Mouse (Mus musculus) adrenal gland, adult 2 months (tissue): Measurements from ENCODE around the gene D17Wsu92e. TPM values are rescaled to one million over a fixed set of nuclear protein-coding genes. Genes with fewer than 3 reads are reported as not detected.
"Not testable (repeated sequence)": the region's sequence is repeated elsewhere in the genome, so short reads cannot be mapped to it uniquely, and the experiment has no call there.

Source experiments
- DNase-seq: peaks from one replicate; pipeline ENCODE4 v3.0.0; 2021
- long read RNA-seq: library from polyadenylated mRNA; stranded (forward); transcript quantifications from one replicate; pipeline ENCODE4 v2.0.0, GENCODE M21; 2021
- polyA plus RNA-seq: library from polyadenylated mRNA; depleted of rRNA; stranded (reverse); fragments of >200 nt; gene quantifications from 2 replicates; pipeline ENCODE4 v1.2.3, GENCODE M21; 2012; rRNA removed
- total RNA-seq, 2 experiments: library from RNA; stranded (reverse); gene quantifications; 2 replicates each; pipeline ENCODE4 v1.2.3; 2021

The D17Wsu92e gene
- 100 to 1,000 TPM; 159 to 164 TPM for total RNA-seq
- 113 and 145 TPM in 2 replicates for polyA plus RNA-seq
- long read RNA-seq, transcript D17Wsu92e-206 (4 exons, 1,348 nt): minor isoform, 8 of 90 reads
- long read RNA-seq, transcript D17Wsu92e-203 (5 exons, 3,892 nt): major isoform, 27 of 90 reads
- long read RNA-seq, transcript D17Wsu92e-202 (5 exons, 3,573 nt): minor isoform, 14 of 90 reads
- long read RNA-seq, partial matches to known transcripts: 6 of 90 reads
- long read RNA-seq, other reads (novel, unspliced or antisense): 34 of 90 reads

- peak; percentile 98 for DNase-seq
These were observed at the start of gene D17Wsu92e for GRCm38 (mm10) chr17:27820568-27821406. TSS of gene D17Wsu92e (minus strand) at chr17:27820648.

DNA sequence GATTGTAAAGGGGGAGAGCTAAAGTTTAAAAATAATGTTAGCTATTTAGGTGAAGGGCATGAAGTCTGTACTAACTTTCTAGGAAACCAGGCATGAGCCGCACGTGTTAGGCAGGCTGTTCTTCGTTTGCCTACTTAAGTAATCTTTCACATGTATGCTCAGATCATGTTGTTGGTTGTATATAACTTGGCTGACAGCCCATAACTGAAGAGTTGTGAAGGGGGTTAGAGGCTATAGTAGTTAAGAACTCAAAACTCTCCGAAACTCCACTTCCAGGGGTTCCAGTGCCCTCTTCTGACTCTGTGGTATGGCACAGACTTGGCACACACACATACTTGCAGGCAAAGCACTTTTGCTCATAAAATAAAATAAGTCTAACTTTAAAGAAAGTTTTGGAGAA is 46.3 kb upstream of the D17Wsu92e start:
- no peak for DNase-seq

DNA sequence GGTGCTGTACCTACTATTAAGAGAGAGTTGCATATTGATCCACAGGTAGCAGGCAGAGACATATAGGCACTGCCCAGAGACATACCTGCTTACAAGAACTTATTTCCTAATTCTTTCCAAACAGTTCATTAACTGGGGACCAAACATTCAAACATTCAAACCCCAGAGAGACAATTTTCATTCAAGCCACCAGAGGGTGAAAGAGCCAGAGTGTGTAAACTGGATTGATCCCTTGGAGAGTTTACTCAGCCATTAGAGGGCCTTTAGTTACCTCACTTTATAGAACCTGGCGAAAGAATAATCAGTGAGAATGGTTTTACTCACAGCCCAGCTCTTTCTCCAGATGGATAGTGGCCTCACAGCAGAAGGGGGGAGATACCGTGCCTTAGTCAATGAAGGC is 45.0 kb upstream of the D17Wsu92e start:
- DNase-seq: no peak

DNA sequence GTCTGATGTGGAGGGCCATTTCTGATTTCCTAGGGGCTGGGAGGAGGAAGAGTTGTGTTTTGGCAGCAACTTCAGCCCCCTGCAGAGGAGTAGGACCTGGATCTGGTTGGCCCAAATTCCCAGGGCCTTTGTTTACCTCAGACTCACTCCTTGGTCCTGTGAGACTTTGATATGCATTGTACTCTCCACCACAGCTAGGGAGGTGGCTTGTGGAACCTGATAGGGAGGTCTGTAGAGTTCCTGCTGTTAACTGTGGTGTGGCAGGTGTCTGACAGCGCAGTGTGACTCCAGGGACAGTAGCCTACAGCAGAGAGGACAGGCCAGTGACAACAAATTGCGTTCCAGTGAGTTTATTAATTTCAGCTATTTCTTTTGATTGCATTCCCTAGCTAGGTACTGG is 38.7 kb upstream of the D17Wsu92e start:
- DNase-seq: no peak

DNA sequence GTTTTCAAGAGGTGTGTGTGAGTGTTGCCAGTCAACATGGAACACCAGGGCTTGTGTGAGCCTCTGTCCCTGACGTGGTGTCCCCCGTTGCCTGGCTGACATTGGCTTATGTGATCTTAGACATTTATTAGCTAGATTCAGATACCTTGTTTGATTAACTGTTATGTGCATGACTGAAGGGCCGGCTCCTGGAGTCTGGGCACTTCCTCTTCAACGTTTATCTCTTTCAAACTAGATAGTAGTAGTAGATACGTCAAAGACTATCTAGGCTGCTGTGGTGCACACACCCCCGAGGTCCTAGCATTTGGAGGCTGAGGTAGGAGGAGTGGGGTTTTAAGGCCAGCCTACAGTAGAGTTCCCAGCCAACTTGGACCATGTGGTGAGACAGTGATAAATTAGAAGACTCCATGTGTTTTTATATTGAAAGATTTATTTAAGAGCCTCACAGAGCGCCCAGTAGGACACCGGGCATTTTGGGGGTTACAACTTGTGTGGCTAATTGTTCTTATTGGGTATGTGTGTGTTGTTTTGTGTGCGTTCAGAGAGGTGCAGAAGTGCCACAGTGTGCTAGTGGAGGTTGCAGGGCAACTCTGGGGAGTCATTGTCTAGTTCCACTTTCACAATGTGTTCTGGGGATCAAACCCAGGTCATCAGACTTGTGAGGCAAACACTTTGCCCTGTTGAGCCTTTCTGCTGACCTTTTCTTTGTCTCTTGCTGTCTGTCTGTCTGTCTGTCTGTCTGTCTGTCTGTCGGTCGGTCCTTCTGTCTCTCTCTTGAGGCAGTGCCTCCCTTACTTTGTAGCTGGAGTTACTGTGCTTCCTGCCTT is 37.4 kb upstream of the D17Wsu92e start:
- DNase-seq: no peak

GRCm38 (mm10) chr17:27856798-27857648 is 36.6 kb upstream of the D17Wsu92e start:
- DNase-seq: peak; percentile 86

- DNase-seq: peak; percentile 90
These were observed 35.9 kb upstream of the D17Wsu92e start, which contains the start of gene Uhrf1bp1 for GRCm38 (mm10) chr17:27856265-27856797. TSS of gene Uhrf1bp1 (plus strand) at chr17:27856441.

DNA sequence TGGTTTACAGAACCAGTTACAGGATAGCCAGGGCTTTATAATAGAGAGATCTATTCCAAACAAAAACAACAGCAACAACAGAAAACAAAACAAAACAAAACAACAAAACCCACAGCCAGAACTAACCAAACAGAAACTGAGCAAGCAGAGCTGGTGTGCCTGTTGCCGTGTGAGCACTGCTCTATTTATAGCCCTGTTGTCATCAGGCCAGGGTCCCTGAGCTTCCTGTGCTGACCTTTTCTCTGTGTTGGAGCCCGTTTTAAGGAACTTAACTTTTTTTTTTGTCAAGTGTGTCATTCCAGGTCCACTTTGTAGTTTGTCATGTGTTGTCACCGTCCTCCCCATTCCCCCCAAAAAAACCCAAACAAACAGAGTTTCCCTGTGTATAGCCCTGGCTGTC is 30.6 kb upstream of the D17Wsu92e start:
- peak; percentile 76 for DNase-seq

GRCm38 (mm10) chr17:27848351-27848750 is 27.9 kb upstream of the D17Wsu92e start:
- no peak for DNase-seq

- DNase-seq: peak; percentile 97
These were observed 19.2 kb upstream of the D17Wsu92e start for GRCm38 (mm10) chr17:27839469-27840252.

GRCm38 (mm10) chr17:27837850-27838249 is 17.4 kb upstream of the D17Wsu92e start, which contains the start of gene Snrpc:
TSS of gene Snrpc (plus strand) at chr17:27838150.
- DNase-seq: not testable (repeated sequence)

- no peak for DNase-seq
These were observed 10.0 kb upstream of the D17Wsu92e start for GRCm38 (mm10) chr17:27830411-27830810.

- no peak for DNase-seq
These were observed 7.1 kb upstream of the D17Wsu92e start for GRCm38 (mm10) chr17:27827511-27827910.

GRCm38 (mm10) chr17:27826908-27827383 is 6.5 kb upstream of the D17Wsu92e start:
- peak; percentile 74 for DNase-seq

GRCm38 (mm10) chr17:27825984-27826905 is 5.8 kb upstream of the D17Wsu92e start:
- DNase-seq: peak; percentile 90

- no peak for DNase-seq
These were observed 5.1 kb upstream of the D17Wsu92e start for GRCm38 (mm10) chr17:27825539-27825938.

DNA sequence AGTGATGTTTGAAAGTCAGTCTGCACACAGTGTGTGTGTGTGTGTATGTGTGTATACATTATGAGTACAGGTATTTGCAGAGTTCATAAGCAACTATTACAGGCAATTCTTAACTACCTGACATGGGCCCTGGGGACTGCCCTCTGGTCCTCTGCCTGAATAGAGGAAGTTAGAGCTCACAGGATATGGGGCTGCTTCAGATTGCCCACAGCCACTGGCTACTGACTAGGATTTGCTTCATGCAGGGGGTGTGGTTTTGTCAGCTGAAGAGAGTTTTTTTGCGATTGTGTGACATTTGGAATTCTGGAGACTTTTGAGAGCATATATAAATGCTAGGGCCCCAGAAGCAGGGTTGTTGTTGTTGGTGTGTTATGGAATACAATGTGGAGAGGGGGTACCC is 4.5 kb upstream of the D17Wsu92e start:
- DNase-seq: no peak

- DNase-seq: peak; percentile 65
These were observed 2.9 kb upstream of the D17Wsu92e start for GRCm38 (mm10) chr17:27823142-27823905.
